Mouse (Mus musculus) CH12.LX (cell line): ENCODE measurements around the gene Cyb5b.

Experiments used
- CTCF ChIP-seq, 2 experiments: IDR thresholded peaks in 1 of 2; conservative IDR thresholded peaks in 1 of 2; 2 replicates each; pipeline ENCODE4 v1.5.1; 2011 to 2012; ENCODE audit warnings: low read depth in 2 of 2, low read length in 2 of 2, improper control_type of control experiment in 1 of 2, inconsistent platforms in 1 of 2, mild to moderate bottlenecking in 1 of 2, moderate library complexity in 1 of 2
- EP300 ChIP-seq: IDR thresholded peaks from 2 replicates; pipeline ENCODE4 v1.6.1; 2011; ENCODE audit warnings: low read length, improper control_type of control experiment
- POLR2A ChIP-seq: IDR thresholded peaks from 2 replicates; pipeline ENCODE4 v1.6.1; 2011; ENCODE audit warnings: low read depth, mild to moderate bottlenecking, improper control_type of control experiment, low read length
- POLR2AphosphoS2 ChIP-seq: IDR thresholded peaks from 2 replicates; pipeline ENCODE4 v1.6.1; 2011; ENCODE audit warnings: low read depth, low read length, improper control_type of control experiment
- ZNF384 ChIP-seq: IDR thresholded peaks from 2 replicates; pipeline ENCODE4 v1.6.1; 2012; ENCODE audit warnings: low read depth, low read length, improper control_type of control experiment, inconsistent platforms

DNA sequence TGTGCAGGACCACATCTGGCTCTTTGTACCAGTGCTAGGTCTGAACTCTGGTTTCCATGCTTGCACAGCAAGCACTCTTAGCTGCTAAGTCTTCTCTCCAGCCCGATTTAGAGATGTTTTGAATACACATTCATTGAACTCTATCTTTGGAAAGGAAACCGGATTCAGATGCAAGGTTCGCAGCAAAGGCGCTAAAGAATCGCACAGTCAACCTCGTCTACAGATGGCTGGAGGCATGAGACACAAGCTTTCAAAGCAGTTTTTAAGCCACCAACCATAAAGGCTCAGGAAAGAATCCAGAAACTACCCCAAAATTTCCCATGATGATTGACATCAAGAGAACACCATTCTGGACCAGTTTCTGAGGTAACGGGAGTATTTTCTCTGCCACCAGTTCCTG, 61.6 kb downstream of the Cyb5b start:
- TF ChIP-seq EP300 (no peak), POLR2A (no peak), POLR2AphosphoS2 (no peak), CTCF (conservative IDR thresholded peaks at IDR 0.05 in 1 of 2, IDR thresholded peaks at IDR 0.05 in 1 of 2; ENCODE audit: low read depth in 2 of 2, low read length in 2 of 2) (no peak), ZNF384 (no peak)
